Mouse (Mus musculus): Measurements from ENCODE around the gene Lpin3. TPM values are rescaled to one million over a fixed set of nuclear protein-coding genes. Genes with fewer than 3 reads are reported as not detected.

Lpin3 gene
- polyA plus RNA-seq, 1 experiment from 2014 or later = 0.22 TPM

GRCm38 (mm10) chr2:160901656-160902412 lies 21.4 kb downstream of the Lpin3 start:
- H3K4me2 ChIP-seq (replicated peaks; ENCODE audit: low read depth, low read length) = no peak overlapping the region
- H3K4me3 ChIP-seq (ENCODE audit: low read depth, low read length) = no peak overlapping the region
- H3K36me3 ChIP-seq (ENCODE audit: control insufficient read depth, insufficient read depth, low read length) = no peaks in the 10 kb centered on the region
- H3K4me1 ChIP-seq (replicated peaks; ENCODE audit: control insufficient read depth, insufficient read depth, low read length) = no peaks in the 10 kb centered on the region
- no peak overlapping the region for H3K9ac ChIP-seq (ENCODE audit: low read depth, low read length)
- ATAC-seq (ENCODE audit: low FRiP score) (no peak), DNase-seq (ENCODE audit: low spot score) (no peak)
- H3K9me3 ChIP-seq (ENCODE audit: control insufficient read depth, low read length) = no peaks in the 10 kb centered on the region
- H3K27ac ChIP-seq (ENCODE audit: low read depth, low read length) = no peak overlapping the region
- H3K27me3 ChIP-seq (ENCODE audit: control insufficient read depth, insufficient read depth, low read length) = no peaks in the 10 kb centered on the region
- 81% methylated on average over 7 of the region's 7 CpGs for WGBS

GRCm38 (mm10) chr2:160905301-160905700 lies 24.8 kb downstream of the Lpin3 start:
- no peak overlapping the region for H3K27ac ChIP-seq (ENCODE audit: low read depth, low read length)
- DNase-seq (ENCODE audit: low spot score) (no peak), ATAC-seq (ENCODE audit: low FRiP score) (no peak)
- no peak overlapping the region for H3K4me2 ChIP-seq (replicated peaks; ENCODE audit: low read depth, low read length)
- H3K9ac ChIP-seq (ENCODE audit: low read depth, low read length) = no peak overlapping the region
- H3K9me3 ChIP-seq (ENCODE audit: control insufficient read depth, low read length) = no peaks in the 10 kb centered on the region
- H3K4me1 ChIP-seq (replicated peaks; ENCODE audit: control insufficient read depth, insufficient read depth, low read length) = no peaks in the 10 kb centered on the region
- 97% methylated on average over 12 of the region's 12 CpGs for WGBS
- no peaks in the 10 kb centered on the region for H3K36me3 ChIP-seq (ENCODE audit: control insufficient read depth, insufficient read depth, low read length)
- no peak overlapping the region for H3K4me3 ChIP-seq (ENCODE audit: low read depth, low read length)
- peaks cover 6% of the 10 kb centered on the region for H3K27me3 ChIP-seq (ENCODE audit: control insufficient read depth, insufficient read depth, low read length)

GRCm38 (mm10) chr2:160906101-160906500 lies 25.6 kb downstream of the Lpin3 start:
- H3K9ac ChIP-seq (ENCODE audit: low read depth, low read length) = no peak overlapping the region
- H3K4me3 ChIP-seq (ENCODE audit: low read depth, low read length) = no peak overlapping the region
- WGBS = 78% methylated on average over 5 of the region's 5 CpGs
- H3K4me1 ChIP-seq (replicated peaks; ENCODE audit: control insufficient read depth, insufficient read depth, low read length) = no peaks in the 10 kb centered on the region
- no peak overlapping the region for H3K27ac ChIP-seq (ENCODE audit: low read depth, low read length)
- ATAC-seq (ENCODE audit: low FRiP score) (no peak), DNase-seq (ENCODE audit: low spot score) (no peak)
- H3K9me3 ChIP-seq (ENCODE audit: control insufficient read depth, low read length) = no peaks in the 10 kb centered on the region
- H3K27me3 ChIP-seq (ENCODE audit: control insufficient read depth, insufficient read depth, low read length) = peaks cover 13% of the 10 kb centered on the region
- H3K4me2 ChIP-seq (replicated peaks; ENCODE audit: low read depth, low read length) = no peak overlapping the region
- no peaks in the 10 kb centered on the region for H3K36me3 ChIP-seq (ENCODE audit: control insufficient read depth, insufficient read depth, low read length)

GRCm38 (mm10) chr2:160908607-160909006 lies 28.1 kb downstream of the Lpin3 start:
- H3K4me1 ChIP-seq (replicated peaks; ENCODE audit: control insufficient read depth, insufficient read depth, low read length) = peaks cover 6% of the 10 kb centered on the region
- H3K27ac ChIP-seq (ENCODE audit: low read depth, low read length) = no peak overlapping the region
- peaks cover 37% of the 10 kb centered on the region for H3K27me3 ChIP-seq (ENCODE audit: control insufficient read depth, insufficient read depth, low read length)
- H3K9ac ChIP-seq (ENCODE audit: low read depth, low read length) = no peak overlapping the region
- H3K9me3 ChIP-seq (ENCODE audit: control insufficient read depth, low read length) = no peaks in the 10 kb centered on the region
- H3K4me2 ChIP-seq (replicated peaks; ENCODE audit: low read depth, low read length) = no peak overlapping the region
- WGBS = 63% methylated on average over 18 of the region's 18 CpGs
- H3K4me3 ChIP-seq (ENCODE audit: low read depth, low read length) = no peak overlapping the region
- ATAC-seq (ENCODE audit: low FRiP score) = no peak
- DNase-seq (ENCODE audit: low spot score) = no peak
- H3K36me3 ChIP-seq (ENCODE audit: control insufficient read depth, insufficient read depth, low read length) = no peaks in the 10 kb centered on the region

- ATAC-seq (ENCODE audit: low FRiP score) (no peak), DNase-seq (ENCODE audit: low spot score) (no peak)
- Histone ChIP-seq H3K27me3 (ENCODE audit: control insufficient read depth, insufficient read depth, low read length) (peaks cover 45% of the 10 kb centered on the region), H3K9ac (ENCODE audit: low read depth, low read length) (no peak overlapping the region), H3K4me3 (ENCODE audit: low read depth, low read length) (no peak overlapping the region), H3K36me3 (ENCODE audit: control insufficient read depth, insufficient read depth, low read length) (no peaks in the 10 kb centered on the region), H3K27ac (ENCODE audit: low read depth, low read length) (no peak overlapping the region), H3K9me3 (ENCODE audit: control insufficient read depth, low read length) (no peaks in the 10 kb centered on the region), H3K4me2 (replicated peaks; ENCODE audit: low read depth, low read length) (no peak overlapping the region), H3K4me1 (replicated peaks; ENCODE audit: control insufficient read depth, insufficient read depth, low read length) (peaks cover 6% of the 10 kb centered on the region)
- WGBS = 84% methylated on average over 5 of the region's 5 CpGs
Measured at GRCm38 (mm10) chr2:160910633-160911032, 30.2 kb downstream of the Lpin3 start.

GRCm38 (mm10) chr2:160911558-160912201 lies 31.2 kb downstream of the Lpin3 start:
- H3K4me2 ChIP-seq (replicated peaks; ENCODE audit: low read depth, low read length) = peak overlapping the region; percentile 93
- peak overlapping the region; percentile 52 for H3K4me3 ChIP-seq (ENCODE audit: low read depth, low read length)
- peak overlapping the region; percentile 56 for H3K9ac ChIP-seq (ENCODE audit: low read depth, low read length)
- no peak overlapping the region for H3K27ac ChIP-seq (ENCODE audit: low read depth, low read length)
- DNase-seq (ENCODE audit: low spot score) (peak; percentile 51), ATAC-seq (ENCODE audit: low FRiP score) (peak; percentile 51)
- H3K27me3 ChIP-seq (ENCODE audit: control insufficient read depth, insufficient read depth, low read length) = peaks cover 45% of the 10 kb centered on the region
- H3K4me1 ChIP-seq (replicated peaks; ENCODE audit: control insufficient read depth, insufficient read depth, low read length) = peaks cover 6% of the 10 kb centered on the region
- no peaks in the 10 kb centered on the region for H3K36me3 ChIP-seq (ENCODE audit: control insufficient read depth, insufficient read depth, low read length)
- no peaks in the 10 kb centered on the region for H3K9me3 ChIP-seq (ENCODE audit: control insufficient read depth, low read length)
- WGBS = 2% methylated on average over 64 of the region's 64 CpGs

- H3K4me3 ChIP-seq (ENCODE audit: low read depth, low read length) = peak within 1 kb of the TSS; percentile 52
- peak within 1 kb of the TSS; percentile 93 for H3K4me2 ChIP-seq (replicated peaks; ENCODE audit: low read depth, low read length)
- H3K4me1 ChIP-seq (replicated peaks; ENCODE audit: control insufficient read depth, insufficient read depth, low read length) = peaks cover 6% of the 10 kb centered on the region
- H3K9ac ChIP-seq (ENCODE audit: low read depth, low read length) = peak within 1 kb of the TSS; percentile 56
- H3K27ac ChIP-seq (ENCODE audit: low read depth, low read length) = no peak within 1 kb of the TSS
- peak; percentile 61 for ATAC-seq (ENCODE audit: low FRiP score)
- H3K36me3 ChIP-seq (ENCODE audit: control insufficient read depth, insufficient read depth, low read length) = no peaks in the 10 kb centered on the region
- 1% methylated on average over 38 of the region's 46 CpGs for WGBS
- DNase-seq (ENCODE audit: low spot score) = peak; percentile 62
- no peaks in the 10 kb centered on the region for H3K9me3 ChIP-seq (ENCODE audit: control insufficient read depth, low read length)
- peaks cover 45% of the 10 kb centered on the region for H3K27me3 ChIP-seq (ENCODE audit: control insufficient read depth, insufficient read depth, low read length)
Measured at GRCm38 (mm10) chr2:160912231-160912671, 31.8 kb downstream of the Lpin3 start, which contains the start of gene Emilin3. Gene Emilin3, minus strand, starts transcription at chr2:160912328.

- peaks cover 6% of the 10 kb centered on the region for H3K4me1 ChIP-seq (replicated peaks; ENCODE audit: control insufficient read depth, insufficient read depth, low read length)
- no peak overlapping the region for H3K4me2 ChIP-seq (replicated peaks; ENCODE audit: low read depth, low read length)
- no peak for DNase-seq (ENCODE audit: low spot score)
- H3K9me3 ChIP-seq (ENCODE audit: control insufficient read depth, low read length) = no peaks in the 10 kb centered on the region
- no peaks in the 10 kb centered on the region for H3K36me3 ChIP-seq (ENCODE audit: control insufficient read depth, insufficient read depth, low read length)
- WGBS = 85% methylated on average over 9 of the region's 9 CpGs
- ATAC-seq (ENCODE audit: low FRiP score) = no peak
- no peak overlapping the region for H3K4me3 ChIP-seq (ENCODE audit: low read depth, low read length)
- peaks cover 43% of the 10 kb centered on the region for H3K27me3 ChIP-seq (ENCODE audit: control insufficient read depth, insufficient read depth, low read length)
- no peak overlapping the region for H3K9ac ChIP-seq (ENCODE audit: low read depth, low read length)
- H3K27ac ChIP-seq (ENCODE audit: low read depth, low read length) = no peak overlapping the region
Measured at GRCm38 (mm10) chr2:160914656-160915055, 34.2 kb downstream of the Lpin3 start.

All from hindbrain, embryonic 11.5 days (tissue).